Mouse (Mus musculus) heart, adult 10 weeks (tissue): ENCODE data around the gene Sh2d2a. TPM values are rescaled to one million over a fixed set of nuclear protein-coding genes. Genes with fewer than 3 reads are reported as not detected.

Source experiments
- polyA plus RNA-seq: library from polyadenylated mRNA; stranded (reverse); fragments of 350-450 nt; fragmentation: Illumina TruSeq; extraction: RNeasy Lipid Tissue Mini Kit (QIAGEN cat#74804); gene quantifications from one replicate; pipeline ENCODE4 v1.2.3, GENCODE M21; 2014; ENCODE audit warnings: low read depth, low replicate concordance

Gene Sh2d2a
- 0.18 TPM for polyA plus RNA-seq

GRCm38 (mm10) chr3:87846650-87847110 is at the start of gene Sh2d2a:
Gene Sh2d2a, plus strand, starts transcription at chr3:87846755.

DNA sequence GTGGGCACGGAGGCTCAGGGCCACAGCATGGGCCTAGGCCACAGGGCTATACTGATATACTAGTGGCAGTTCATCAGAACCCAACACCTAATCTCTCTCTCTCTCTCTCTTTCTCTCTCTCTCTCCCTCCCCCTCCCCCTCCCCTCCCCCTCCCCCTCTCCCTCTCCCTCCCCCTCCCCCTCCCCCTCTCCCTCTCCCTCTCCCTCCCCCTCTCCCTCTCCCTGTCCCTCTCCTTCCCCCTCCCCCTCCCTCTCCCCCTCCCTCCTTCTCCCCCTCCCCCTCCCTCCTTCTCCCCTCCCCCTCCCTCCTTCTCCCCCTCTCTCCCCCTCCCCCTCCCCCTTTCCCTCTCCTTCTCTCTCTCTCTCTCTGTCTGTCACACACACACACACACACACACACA is 22.3 kb upstream of the Sh2d2a start, which contains the start of gene Pear1:
Gene Pear1 (minus strand): TSS at position 101 of the 400 bp plus-strand sequence.

DNA sequence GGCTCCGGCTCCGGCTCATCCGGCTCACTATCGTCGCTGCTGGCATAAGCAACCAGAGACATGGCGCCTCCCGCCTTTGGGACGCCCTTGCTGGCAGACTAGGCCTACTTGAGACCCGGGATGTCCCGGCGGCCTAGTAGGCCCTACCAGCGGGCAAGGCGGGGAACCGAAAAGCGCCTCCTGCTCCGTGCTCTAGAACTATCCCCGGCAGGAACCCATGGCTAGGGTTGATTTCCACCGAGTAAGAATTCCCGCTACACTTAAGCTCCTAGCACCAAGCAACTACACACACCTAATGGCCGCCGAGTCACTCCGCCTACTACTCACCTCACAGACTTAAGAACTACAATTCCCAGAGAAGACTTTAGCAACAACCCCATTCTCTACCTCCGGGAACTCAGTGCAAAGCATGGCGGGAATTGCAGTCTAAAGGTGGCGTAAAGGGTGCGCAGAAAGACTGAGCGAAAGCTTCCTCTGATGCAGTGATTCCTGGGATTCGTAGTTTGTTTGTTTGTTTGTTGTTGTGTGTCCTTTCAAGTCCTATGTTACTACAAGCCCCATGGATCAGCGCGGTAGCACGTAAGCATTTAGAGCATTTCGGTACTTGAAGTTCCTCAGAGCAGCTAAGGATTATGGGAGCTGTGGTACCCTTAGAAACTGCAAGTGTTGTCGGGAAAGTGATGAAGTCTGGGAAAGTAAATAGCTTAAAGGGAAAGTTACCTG is 38.9 kb downstream of the Sh2d2a start, which contains the start of gene Prcc:
Gene Prcc (minus strand): TSS at position 328 of the 723 bp plus-strand sequence.

Other genes starting within 250 kb of the Sh2d2a start
- gene Arhgef11, start 229.2 kb upstream of the Sh2d2a start, polyA plus RNA-seq: 16.4 TPM
- 0.37 TPM for gene Lrrc71, start 98.1 kb upstream of the Sh2d2a start, polyA plus RNA-seq
- gene Ntrk1, start 51.6 kb upstream of the Sh2d2a start, polyA plus RNA-seq: 0.16 TPM
- gene Insrr, start 49.8 kb upstream of the Sh2d2a start, polyA plus RNA-seq: not detected
- 18.5 TPM for gene Pear1, start 22.4 kb upstream of the Sh2d2a start, polyA plus RNA-seq
- gene Prcc, start 38.9 kb downstream of the Sh2d2a start, polyA plus RNA-seq: 34.4 TPM
- gene Hdgf, start 59.6 kb downstream of the Sh2d2a start, polyA plus RNA-seq: 135 TPM
- gene Mrpl24, start 72.8 kb downstream of the Sh2d2a start, polyA plus RNA-seq: 110 TPM
- gene Isg20l2, start 83.6 kb downstream of the Sh2d2a start, polyA plus RNA-seq: 11.3 TPM
- gene Rrnad1, start 84.0 kb downstream of the Sh2d2a start, polyA plus RNA-seq: 18.8 TPM
- gene Crabp2, start 101.9 kb downstream of the Sh2d2a start, polyA plus RNA-seq: not detected
- gene Nes, start 124.3 kb downstream of the Sh2d2a start, polyA plus RNA-seq: 19.9 TPM
- gene Bcan, start 153.5 kb downstream of the Sh2d2a start, polyA plus RNA-seq: not detected
- gene Hapln2, start 180.8 kb downstream of the Sh2d2a start, polyA plus RNA-seq: not detected
- 19.7 TPM for gene Gpatch4, start 196.4 kb downstream of the Sh2d2a start, polyA plus RNA-seq
- 88.9 TPM for gene Naxe, start 211.7 kb downstream of the Sh2d2a start, polyA plus RNA-seq
- gene Ttc24, start 231.5 kb downstream of the Sh2d2a start, polyA plus RNA-seq: not detected
- gene Iqgap3, start 235.2 kb downstream of the Sh2d2a start, polyA plus RNA-seq: 0.34 TPM